Mouse (Mus musculus): ENCODE data around the gene Ophn1. TPM values are rescaled to one million over a fixed set of nuclear protein-coding genes. Genes with fewer than 3 reads are reported as not detected.

The Ophn1 gene
- polyA plus RNA-seq, 1 experiment from 2014 or later = 3.5 TPM

GRCm38 (mm10) chrX:98774247-98774950 is 116.4 kb downstream of the Ophn1 start:
- 0 out of 2 replicates have a peak, but pooled peaks cover 2% of the 10 kb centered on the region for H3K27me3 ChIP-seq (replicated peaks)
- H3K4me1 ChIP-seq = no peaks in the 10 kb centered on the region
- no peak overlapping the region for H3K4me3 ChIP-seq
- H3K4me2 ChIP-seq = no peak overlapping the region
- H3K27ac ChIP-seq = no peak overlapping the region
- 30% methylated on average over 4 of the region's 4 CpGs for WGBS (ENCODE audit: insufficient replicate concordance)
- H3K9ac ChIP-seq = no peak overlapping the region
- no peaks in the 10 kb centered on the region for H3K9me3 ChIP-seq (replicated peaks)
- ATAC-seq = no peak
- no peaks in the 10 kb centered on the region for H3K36me3 ChIP-seq

GRCm38 (mm10) chrX:98755089-98755488 is 135.7 kb downstream of the Ophn1 start:
- no peaks in the 10 kb centered on the region for H3K36me3 ChIP-seq
- no peaks in the 10 kb centered on the region for H3K27me3 ChIP-seq (replicated peaks)
- no peak for ATAC-seq
- no peaks in the 10 kb centered on the region for H3K4me1 ChIP-seq
- no peak overlapping the region for H3K9ac ChIP-seq
- H3K4me2 ChIP-seq = no peak overlapping the region
- H3K27ac ChIP-seq = no peak overlapping the region
- WGBS (ENCODE audit: insufficient replicate concordance) = 48% methylated on average over 2 of the region's 2 CpGs
- no peaks in the 10 kb centered on the region for H3K9me3 ChIP-seq (replicated peaks)
- H3K4me3 ChIP-seq = no peak overlapping the region

GRCm38 (mm10) chrX:98751279-98751817 is 139.5 kb downstream of the Ophn1 start:
- Histone ChIP-seq H3K9ac (no peak overlapping the region), H3K9me3 (replicated peaks) (no peaks in the 10 kb centered on the region), H3K36me3 (no peaks in the 10 kb centered on the region), H3K4me3 (no peak overlapping the region), H3K4me1 (no peaks in the 10 kb centered on the region), H3K4me2 (no peak overlapping the region), H3K27me3 (replicated peaks) (no peaks in the 10 kb centered on the region), H3K27ac (no peak overlapping the region)
- 65% methylated on average over 1 of the region's 1 CpGs for WGBS (ENCODE audit: insufficient replicate concordance)
- ATAC-seq = no peak

- H3K27me3 ChIP-seq (replicated peaks) = no peaks in the 10 kb centered on the region
- no peak overlapping the region for H3K9ac ChIP-seq
- WGBS (ENCODE audit: insufficient replicate concordance) = 73% methylated on average over 5 of the region's 5 CpGs
- H3K4me2 ChIP-seq = no peak overlapping the region
- no peaks in the 10 kb centered on the region for H3K4me1 ChIP-seq
- no peak overlapping the region for H3K27ac ChIP-seq
- H3K4me3 ChIP-seq = no peak overlapping the region
- ATAC-seq = no peak
- H3K36me3 ChIP-seq = no peaks in the 10 kb centered on the region
- no peaks in the 10 kb centered on the region for H3K9me3 ChIP-seq (replicated peaks)
These were observed 154.1 kb downstream of the Ophn1 start for GRCm38 (mm10) chrX:98736758-98737157.

- Histone ChIP-seq H3K27ac (no peak overlapping the region), H3K9me3 (replicated peaks) (no peaks in the 10 kb centered on the region), H3K4me2 (no peak overlapping the region), H3K27me3 (replicated peaks) (no peaks in the 10 kb centered on the region), H3K36me3 (no peaks in the 10 kb centered on the region), H3K4me3 (no peak overlapping the region), H3K9ac (no peak overlapping the region), H3K4me1 (no peaks in the 10 kb centered on the region)
- ATAC-seq = no peak
- WGBS (ENCODE audit: insufficient replicate concordance) = 68% methylated on average over 10 of the region's 10 CpGs
These were observed 167.8 kb downstream of the Ophn1 start for GRCm38 (mm10) chrX:98722991-98723390.

GRCm38 (mm10) chrX:98707766-98708165 is 183.1 kb downstream of the Ophn1 start:
- Histone ChIP-seq H3K27me3 (replicated peaks) (no peaks in the 10 kb centered on the region), H3K9ac (no peak overlapping the region), H3K4me1 (no peaks in the 10 kb centered on the region), H3K27ac (no peak overlapping the region), H3K9me3 (replicated peaks) (no peaks in the 10 kb centered on the region), H3K4me3 (no peak overlapping the region), H3K4me2 (no peak overlapping the region), H3K36me3 (no peaks in the 10 kb centered on the region)
- no peak for ATAC-seq

- WGBS (ENCODE audit: insufficient replicate concordance) = 14% methylated on average over 4 of the region's 4 CpGs
- no peaks in the 10 kb centered on the region for H3K36me3 ChIP-seq
- no peak overlapping the region for H3K4me2 ChIP-seq
- no peak for ATAC-seq
- H3K27me3 ChIP-seq (replicated peaks) = no peaks in the 10 kb centered on the region
- H3K27ac ChIP-seq = no peak overlapping the region
- H3K4me3 ChIP-seq = no peak overlapping the region
- H3K9me3 ChIP-seq (replicated peaks) = no peaks in the 10 kb centered on the region
- no peak overlapping the region for H3K9ac ChIP-seq
- H3K4me1 ChIP-seq = no peaks in the 10 kb centered on the region
These were observed 189.2 kb downstream of the Ophn1 start for GRCm38 (mm10) chrX:98701635-98702034.

- H3K4me2 ChIP-seq = no peak overlapping the region
- H3K4me3 ChIP-seq = no peak overlapping the region
- no peaks in the 10 kb centered on the region for H3K27me3 ChIP-seq (replicated peaks)
- H3K4me1 ChIP-seq = no peaks in the 10 kb centered on the region
- H3K9ac ChIP-seq = no peak overlapping the region
- no peak for ATAC-seq
- no peaks in the 10 kb centered on the region for H3K9me3 ChIP-seq (replicated peaks)
- H3K36me3 ChIP-seq = no peaks in the 10 kb centered on the region
- H3K27ac ChIP-seq = no peak overlapping the region
These were observed 208.2 kb downstream of the Ophn1 start for GRCm38 (mm10) chrX:98682603-98683002.

- Histone ChIP-seq H3K9me3 (replicated peaks) (no peaks in the 10 kb centered on the region), H3K27me3 (replicated peaks) (no peaks in the 10 kb centered on the region), H3K27ac (no peak overlapping the region), H3K9ac (no peak overlapping the region), H3K4me3 (no peak overlapping the region), H3K36me3 (no peaks in the 10 kb centered on the region), H3K4me2 (no peak overlapping the region), H3K4me1 (no peaks in the 10 kb centered on the region)
- no peak for ATAC-seq
- 66% methylated on average over 2 of the region's 2 CpGs for WGBS (ENCODE audit: insufficient replicate concordance)
These were observed 209.5 kb downstream of the Ophn1 start for GRCm38 (mm10) chrX:98681281-98681680.

- no peaks in the 10 kb centered on the region for H3K9me3 ChIP-seq (replicated peaks)
- H3K36me3 ChIP-seq = no peaks in the 10 kb centered on the region
- no peak overlapping the region for H3K27ac ChIP-seq
- no peak overlapping the region for H3K4me2 ChIP-seq
- no peaks in the 10 kb centered on the region for H3K4me1 ChIP-seq
- ATAC-seq = no peak
- no peak overlapping the region for H3K9ac ChIP-seq
- no peaks in the 10 kb centered on the region for H3K27me3 ChIP-seq (replicated peaks)
- no peak overlapping the region for H3K4me3 ChIP-seq
These were observed 219.8 kb downstream of the Ophn1 start for GRCm38 (mm10) chrX:98670988-98671387.

- no peaks in the 10 kb centered on the region for H3K4me1 ChIP-seq
- H3K27me3 ChIP-seq (replicated peaks) = no peaks in the 10 kb centered on the region
- H3K9ac ChIP-seq = no peak overlapping the region
- no peak overlapping the region for H3K4me3 ChIP-seq
- H3K27ac ChIP-seq = no peak overlapping the region
- H3K9me3 ChIP-seq (replicated peaks) = no peaks in the 10 kb centered on the region
- no peak overlapping the region for H3K4me2 ChIP-seq
- ATAC-seq = no peak
- H3K36me3 ChIP-seq = no peaks in the 10 kb centered on the region
These were observed 239.4 kb downstream of the Ophn1 start for GRCm38 (mm10) chrX:98651431-98651830.

GRCm38 (mm10) chrX:98628666-98629404 is 262.0 kb downstream of the Ophn1 start:
- no peak for ATAC-seq
- Histone ChIP-seq H3K27me3 (replicated peaks) (no peaks in the 10 kb centered on the region), H3K4me1 (no peaks in the 10 kb centered on the region), H3K4me3 (no peak overlapping the region), H3K9me3 (replicated peaks) (no peaks in the 10 kb centered on the region), H3K9ac (no peak overlapping the region), H3K4me2 (no peak overlapping the region), H3K27ac (no peak overlapping the region), H3K36me3 (no peaks in the 10 kb centered on the region)
- 72% methylated on average over 3 of the region's 3 CpGs for WGBS (ENCODE audit: insufficient replicate concordance)

All from liver, embryonic 12.5 days (tissue).